Mouse (Mus musculus) v-Abl transformed pro-B cells (cell line): ENCODE measurements around the gene Stk35.

Experiments used
- in situ Hi-C, 2 experiments: fragments of 400-800 bp; cut with MboI; formaldehyde crosslinking; loops; one replicate each; pipeline ENCODE4 v1.15.1; 2025; ENCODE audit not compliant: unreplicated experiment in 2 of 2

The Stk35 gene

DNA sequence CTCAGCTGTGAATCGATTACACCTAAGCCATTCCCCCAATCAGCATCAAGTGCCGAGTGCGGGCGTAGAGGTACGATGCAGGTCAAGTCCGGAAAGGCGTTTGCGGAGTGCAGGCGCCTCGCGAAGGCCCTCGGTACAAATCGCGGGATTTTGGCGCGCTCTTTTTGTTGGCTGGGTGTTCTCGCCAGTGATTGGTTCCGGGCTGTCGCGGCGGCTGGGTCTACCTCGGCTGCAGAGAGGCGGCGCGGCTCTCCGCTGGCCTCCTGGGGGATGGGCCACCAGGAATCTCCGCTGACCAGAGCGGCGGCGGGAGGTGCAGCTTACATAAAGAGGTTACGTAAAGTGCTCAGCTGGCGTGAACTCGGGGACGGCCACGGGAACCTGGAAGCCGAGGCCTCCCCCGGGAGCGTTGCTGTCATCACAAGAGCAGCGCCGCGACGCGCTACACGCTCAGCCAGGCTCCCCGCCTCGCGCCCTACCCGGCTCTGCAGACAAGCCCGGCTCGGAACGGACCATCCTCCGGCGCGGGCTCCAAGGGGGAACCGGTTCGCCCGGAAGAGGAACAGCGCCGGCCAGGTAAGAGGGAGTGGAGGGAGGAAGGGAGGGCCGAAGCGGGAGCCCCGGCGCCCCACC is at the start of gene Stk35:
TSS of gene Stk35 (plus strand) at position 247 of the 633 bp plus-strand sequence.
- in situ Hi-C loops, result loop anchor here in 1 of 2 experiments (5.0 kb wide), 1 partner anchor 377 kb away; the partner anchor contains the start of gene Snrpb

DNA sequence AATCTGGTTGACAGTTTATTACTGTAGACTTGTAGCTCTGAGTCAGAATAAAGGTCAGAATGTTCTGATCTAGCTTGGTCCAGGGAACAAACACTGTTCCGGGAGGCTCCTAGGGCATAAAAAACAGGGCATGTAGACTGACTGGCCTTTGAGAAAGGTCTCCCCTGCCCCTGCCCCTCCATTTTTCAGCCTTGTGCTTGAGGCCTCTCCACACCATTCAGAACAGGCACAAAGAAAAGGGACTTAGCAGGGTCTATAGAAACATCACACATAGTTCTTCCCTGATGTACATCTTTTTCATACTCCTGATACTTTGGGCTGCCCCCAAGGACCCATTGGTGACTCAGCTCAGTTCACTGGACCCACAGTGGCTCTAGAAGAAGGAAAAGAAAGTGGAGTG is 18.3 kb upstream of the Stk35 start:
- in situ Hi-C loops, result no loop called here

DNA sequence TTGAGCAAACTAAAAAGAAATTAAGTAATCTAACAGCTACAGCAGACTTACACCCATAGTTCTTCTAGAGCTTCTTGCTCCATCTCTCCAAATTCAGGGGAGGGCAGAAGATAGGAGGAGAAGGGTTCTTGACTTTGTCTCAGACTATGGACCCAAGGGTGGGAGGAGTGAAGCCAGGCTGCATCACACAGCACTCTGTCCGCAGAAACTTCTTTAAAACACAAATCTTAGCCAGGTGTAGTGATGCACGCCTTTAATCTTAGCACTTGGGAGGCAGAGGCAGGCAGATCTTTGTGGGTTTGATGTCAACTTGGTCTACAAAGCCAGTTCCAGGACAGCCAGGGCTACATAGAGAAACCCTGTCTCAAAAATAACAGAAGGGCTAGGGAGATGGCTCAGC is 3.8 kb upstream of the Stk35 start:
- in situ Hi-C loops, result no loop called here

DNA sequence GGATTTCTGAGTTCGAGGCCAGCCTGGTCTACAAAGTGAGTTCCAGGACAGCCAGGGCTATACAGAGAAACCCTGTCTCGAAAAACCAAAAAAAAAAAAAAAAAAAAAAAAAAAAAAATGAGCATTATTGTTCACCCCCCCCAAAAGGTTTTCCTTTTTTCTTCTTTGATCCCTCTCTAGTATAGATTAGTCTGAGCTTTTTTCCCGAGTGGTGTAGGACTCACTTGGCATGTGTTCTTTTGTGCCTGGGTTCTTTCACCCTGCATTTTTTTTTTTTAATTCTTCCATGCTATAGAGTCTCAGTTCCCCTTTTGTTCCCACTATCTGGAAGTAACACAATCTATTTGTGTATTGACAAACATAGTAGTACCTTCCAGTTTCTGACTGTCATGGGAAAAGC is 2.6 kb upstream of the Stk35 start:
- in situ Hi-C loops, result no loop called here

DNA sequence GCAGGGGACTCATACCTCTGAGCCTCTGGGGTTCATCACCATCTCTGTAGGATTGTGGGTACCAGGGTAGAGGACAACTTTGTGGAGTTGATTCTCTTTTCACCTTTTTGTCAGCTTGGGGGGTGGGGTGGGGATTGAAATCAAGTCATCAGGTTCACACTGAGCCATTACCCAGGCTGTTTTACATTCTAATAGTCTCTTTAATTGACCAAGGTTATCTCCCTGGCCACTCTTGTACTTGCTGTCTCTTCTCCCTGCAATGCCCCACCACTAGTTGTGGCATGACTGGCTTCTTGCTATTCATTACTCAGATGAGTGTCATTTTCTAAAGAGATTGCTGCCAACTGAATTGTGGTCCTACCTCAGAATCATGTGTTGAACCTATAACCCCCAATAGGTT is 1.9 kb upstream of the Stk35 start:
- in situ Hi-C loops, result no loop called here

DNA sequence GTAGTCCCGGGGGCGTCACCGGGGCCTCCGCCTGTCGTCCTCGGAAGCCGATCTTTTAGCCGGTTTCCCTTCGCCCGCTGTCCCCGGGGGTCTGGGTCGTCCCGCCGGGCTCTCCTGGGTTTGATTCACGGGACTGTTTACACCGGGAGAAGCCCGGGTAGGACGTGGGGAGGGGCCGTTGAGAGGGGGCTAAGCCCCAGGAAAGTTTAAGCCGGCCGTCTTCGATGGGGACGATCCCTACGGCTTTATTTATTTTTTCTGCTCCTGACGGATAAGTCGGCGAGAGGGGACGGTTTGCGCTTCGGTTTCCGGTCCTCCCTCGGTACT is 550 bp downstream of the Stk35 start:
- in situ Hi-C loops, result loop anchor here in 1 of 2 experiments (5.0 kb wide), 1 partner anchor 376 kb away; the partner anchor contains the start of gene Snrpb

DNA sequence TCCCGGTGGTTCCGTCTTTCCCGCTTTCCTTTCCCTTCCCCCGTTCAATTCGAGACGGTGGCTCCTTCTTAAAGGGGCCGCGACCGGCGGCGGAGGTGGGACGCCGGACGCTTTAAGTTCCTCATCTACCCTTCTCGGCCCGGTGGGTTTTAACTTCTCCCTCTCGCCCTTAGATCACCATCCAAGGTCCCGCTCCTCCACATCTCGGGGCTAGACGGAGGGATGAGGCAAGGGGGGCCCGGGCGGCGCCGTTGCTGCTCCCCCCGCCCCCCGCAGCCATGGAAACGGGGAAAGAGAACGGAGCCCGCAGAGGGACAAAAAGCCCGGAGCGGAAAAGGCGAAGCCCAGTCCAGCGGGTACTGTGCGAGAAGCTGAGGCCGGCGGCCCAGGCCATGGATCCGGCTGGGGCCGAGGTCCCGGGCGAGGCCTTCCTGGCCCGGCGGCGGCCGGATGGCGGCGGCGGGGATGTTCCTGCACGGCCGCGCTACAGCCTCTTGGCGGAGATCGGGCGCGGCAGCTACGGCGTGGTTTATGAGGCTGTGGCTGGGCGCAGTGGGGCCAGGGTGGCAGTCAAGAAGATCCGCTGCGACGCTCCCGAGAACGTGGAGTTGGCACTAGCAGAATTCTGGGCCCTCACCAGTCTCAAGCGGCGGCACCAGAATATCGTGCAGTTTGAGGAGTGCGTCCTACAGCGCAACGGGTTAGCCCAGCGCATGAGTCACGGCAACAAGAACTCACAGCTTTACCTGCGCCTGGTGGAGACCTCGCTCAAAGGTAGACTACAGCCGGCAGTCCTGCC is 1.1 kb downstream of the Stk35 start:
- in situ Hi-C loops, result loop anchor here in 1 of 2 experiments (5.0 kb wide), 1 partner anchor 376 kb away; the partner anchor contains the start of gene Snrpb

DNA sequence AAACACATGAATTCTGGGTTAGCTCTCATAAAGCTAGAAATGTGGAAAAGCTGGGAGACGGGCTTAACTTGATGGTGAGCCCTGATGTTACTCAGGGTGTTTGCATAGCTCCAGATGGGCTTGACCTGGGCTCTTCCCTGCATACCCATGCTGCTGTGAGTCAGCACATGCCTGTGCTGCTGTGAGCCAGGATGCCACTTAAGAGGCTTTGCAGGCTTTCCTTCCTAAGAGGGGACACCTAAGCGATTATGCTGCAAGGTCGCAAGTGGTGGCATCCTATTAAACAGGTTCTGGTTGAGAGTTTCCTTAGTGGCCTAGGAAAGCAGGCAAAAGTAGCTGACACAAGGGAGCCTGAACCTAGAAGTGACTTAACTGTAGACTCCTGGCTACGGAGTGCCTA is 5.2 kb downstream of the Stk35 start:
- in situ Hi-C loops, result no loop called here

DNA sequence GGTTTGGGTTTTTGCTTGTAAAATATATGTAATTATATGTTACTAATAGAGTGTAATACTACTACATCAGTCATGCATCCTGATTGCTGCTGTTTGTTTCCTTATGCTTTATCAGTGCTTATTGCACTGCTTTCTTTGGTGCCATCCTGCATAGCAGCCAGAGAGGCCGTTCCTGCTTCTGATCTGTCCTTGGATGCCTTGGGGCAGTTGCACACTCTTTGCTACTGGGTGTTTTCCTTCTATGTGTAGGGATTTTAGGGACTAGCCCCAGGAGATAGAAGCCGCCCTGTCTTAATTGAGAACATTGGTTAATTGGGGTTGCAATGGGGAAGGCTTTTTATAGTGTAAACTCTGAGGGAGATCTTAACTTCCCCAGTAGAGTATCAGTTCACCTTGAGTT is 6.2 kb downstream of the Stk35 start:
- in situ Hi-C loops, result no loop called here

DNA sequence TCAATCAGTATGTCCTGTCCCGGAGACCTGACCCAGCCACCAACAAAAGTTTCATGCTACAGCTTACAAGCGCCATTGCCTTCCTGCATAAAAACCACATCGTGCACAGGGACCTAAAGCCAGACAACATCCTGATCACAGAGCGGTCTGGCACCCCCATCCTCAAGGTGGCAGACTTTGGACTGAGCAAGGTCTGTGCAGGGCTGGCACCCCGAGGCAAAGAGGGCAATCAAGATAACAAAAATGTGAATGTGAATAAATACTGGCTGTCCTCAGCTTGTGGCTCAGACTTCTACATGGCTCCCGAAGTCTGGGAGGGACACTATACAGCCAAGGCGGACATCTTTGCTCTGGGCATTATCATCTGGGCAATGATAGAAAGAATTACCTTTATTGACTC is 10.2 kb downstream of the Stk35 start:
- in situ Hi-C loops, result no loop called here

DNA sequence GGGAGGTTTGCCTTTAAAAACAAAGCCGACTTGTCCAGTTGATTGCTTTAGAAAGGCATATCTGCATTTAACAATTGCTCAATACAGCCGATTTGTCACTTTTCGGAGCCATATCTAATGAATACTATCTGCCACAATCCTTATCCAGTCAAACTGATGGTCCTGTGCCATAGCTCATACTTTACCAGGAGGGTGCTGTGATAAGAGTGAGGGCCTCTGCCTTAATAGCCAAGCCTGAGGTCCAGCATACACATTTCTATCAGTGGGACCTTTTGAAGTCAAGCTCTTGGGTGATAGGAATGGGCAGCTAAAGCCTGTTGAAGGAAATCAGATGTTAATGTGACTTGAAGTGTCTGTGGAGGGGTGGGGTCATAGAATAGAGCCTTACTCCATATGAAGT is 13.7 kb downstream of the Stk35 start:
- in situ Hi-C loops, result no loop called here

DNA sequence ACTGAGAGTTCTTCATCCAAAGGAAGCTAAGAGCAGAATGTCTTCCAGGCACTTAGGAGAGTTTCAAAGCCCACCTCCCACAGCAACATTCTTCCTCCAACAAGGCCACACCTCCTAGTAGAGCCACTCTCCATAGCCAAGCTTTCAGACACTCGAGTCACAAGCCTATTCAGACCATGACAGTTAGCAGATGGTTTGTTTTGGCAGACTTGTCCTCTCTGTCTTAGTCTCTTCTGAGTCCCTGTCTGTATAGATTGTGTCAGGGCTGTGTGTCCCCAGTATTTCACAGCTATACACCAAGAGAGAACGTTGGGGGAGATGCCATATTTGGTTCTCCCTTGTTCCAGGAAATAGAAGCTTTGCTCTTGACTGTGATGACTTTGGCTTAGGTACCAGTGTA is 14.8 kb downstream of the Stk35 start:
- in situ Hi-C loops, result no loop called here

DNA sequence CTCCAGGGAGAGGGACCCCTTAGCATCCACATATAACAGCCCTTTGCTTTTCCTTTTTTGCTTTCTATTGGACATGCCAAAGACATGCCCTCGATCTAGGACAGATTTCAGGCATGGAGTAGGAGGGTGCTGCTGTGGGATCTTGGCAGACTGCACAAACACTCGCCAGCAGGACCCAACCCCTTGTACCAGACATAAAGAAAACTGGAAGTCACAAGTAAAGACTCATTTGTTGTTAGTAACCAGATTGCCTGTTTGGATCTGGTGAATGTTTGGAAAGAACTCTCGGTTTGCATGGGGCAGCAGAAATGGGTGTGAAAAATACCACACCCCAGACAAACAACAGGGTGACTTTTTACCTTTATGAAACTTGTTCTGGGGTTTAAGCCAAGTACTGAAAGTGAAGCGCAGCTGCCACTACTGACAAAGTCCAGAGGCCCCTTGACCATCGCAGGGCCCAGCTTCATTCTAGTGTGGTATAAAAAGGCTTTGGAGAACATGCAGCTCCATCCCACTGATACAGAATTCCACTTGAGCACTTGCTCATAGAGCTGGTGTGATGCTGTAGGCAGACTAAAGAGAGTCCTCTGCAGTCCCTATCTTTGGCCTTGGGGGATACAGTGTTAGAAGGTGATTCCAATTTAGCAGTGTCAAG is 17.4 kb downstream of the Stk35 start:
- in situ Hi-C loops, result no loop called here

DNA sequence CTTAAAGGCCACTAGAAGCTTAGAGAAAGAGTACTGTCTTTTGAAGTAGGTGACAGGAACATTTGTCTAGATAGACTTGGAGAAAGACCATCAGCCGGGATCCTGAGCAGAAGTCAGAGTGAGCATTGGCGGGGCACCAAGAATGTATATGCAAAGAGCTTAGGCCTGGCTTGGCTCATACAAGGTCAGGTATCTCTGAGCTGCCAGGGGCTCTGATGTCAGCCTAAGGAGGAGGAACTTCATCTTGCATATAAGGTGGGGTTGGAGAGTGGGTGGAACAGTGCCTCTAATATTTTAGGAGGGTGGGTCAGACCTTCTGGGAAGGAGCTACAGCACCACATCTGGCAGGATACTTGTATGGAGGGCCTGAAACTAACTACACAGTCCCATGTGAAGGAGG is 18.6 kb downstream of the Stk35 start:
- in situ Hi-C loops, result no loop called here

DNA sequence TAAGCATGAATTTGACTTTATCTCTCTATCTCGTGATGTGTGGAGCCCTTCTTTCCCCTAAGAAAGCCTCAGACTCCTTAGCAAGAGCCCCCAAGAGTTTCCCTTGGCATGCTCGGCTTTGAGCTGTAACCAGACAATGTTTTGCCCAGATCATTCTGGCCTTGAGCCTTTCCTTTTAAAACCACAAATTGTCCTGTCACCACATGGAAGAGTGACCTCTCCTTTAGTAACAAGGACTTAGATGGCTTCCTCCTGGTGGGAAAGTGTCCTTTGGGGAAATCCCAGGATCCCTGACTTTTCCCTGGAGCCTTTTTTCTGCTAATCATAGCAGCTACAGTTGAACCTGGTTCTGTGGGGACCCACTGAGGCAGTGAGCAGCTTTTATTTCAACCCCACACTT is 19.2 kb downstream of the Stk35 start:
- in situ Hi-C loops, result no loop called here

DNA sequence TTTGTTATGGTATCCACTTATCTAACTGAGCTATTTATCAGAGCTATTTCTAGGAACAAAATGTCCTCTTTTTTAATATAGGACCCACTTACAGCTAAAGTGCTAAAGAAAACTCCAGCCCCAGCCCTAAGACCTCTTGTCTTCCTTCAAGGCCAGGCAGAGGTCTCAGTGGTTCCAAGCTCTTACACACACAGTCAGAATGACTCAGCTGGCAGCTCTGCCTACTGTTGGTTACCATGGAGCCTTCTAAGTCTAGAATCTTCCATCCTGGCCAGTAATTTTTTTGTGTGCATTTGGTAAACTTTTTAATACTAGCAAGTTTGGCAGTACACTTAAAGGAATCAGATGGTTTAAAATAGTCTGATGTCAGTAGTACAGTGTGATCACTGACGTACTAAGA is 19.6 kb downstream of the Stk35 start:
- in situ Hi-C loops, result no loop called here

DNA sequence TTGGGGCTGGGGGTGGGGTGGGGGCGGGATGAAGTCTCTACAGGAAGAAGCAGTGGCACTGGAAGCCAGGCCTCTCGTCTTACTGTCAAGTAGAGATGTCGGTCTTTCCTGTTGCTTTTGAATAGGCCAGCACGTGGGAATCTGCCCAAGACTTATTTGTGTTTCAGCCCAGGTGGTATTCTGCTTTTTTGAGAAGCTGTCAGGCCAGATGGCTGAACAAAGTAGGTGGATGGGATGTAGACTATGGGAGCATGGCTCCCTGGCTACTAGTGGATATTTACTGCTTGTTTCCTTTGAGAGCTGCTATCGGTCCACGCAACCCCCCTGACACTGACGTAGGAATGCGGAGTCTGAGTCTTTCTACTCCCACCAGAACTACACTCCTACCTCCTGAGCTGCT is 20.7 kb downstream of the Stk35 start:
- in situ Hi-C loops, result no loop called here

DNA sequence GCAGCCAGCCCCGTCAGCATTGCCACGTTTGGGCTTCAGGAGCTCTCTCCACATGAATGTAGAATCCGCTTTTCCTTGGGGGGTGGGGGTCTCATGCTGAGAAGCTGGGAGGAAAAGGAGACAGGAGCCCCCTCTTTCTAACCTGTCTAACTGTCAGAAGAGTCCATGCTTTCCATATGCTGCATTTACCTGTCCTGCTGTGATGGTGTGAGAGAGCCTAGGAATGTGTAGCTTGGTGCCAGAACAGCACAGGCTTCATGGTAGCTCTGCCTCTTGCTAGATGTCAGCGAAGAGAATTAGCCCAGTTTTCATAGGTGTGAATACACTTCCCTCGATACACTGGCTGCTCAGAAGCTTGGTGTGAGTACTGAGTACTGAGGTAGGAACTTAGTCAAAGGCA is 21.3 kb downstream of the Stk35 start:
- in situ Hi-C loops, result no loop called here

DNA sequence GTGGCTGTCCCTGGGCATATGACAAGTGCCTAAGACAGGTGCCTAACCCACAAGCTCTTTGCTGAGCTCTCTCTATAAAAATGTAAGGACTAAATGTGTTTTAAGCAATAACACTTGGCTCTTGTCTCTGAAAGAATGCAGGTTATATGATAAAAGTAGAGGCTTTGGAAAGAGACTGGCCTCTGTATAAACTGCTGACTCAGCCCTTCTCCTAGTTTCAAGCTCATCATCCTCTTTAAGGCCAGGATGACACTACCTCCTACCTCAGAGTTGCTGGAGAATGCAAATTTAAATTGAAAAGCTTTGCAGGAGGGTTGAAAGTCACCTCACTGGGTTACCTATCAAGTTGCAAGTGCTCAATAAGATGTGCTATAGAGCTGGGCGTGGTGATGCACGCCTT is 23.0 kb downstream of the Stk35 start:
- in situ Hi-C loops, result no loop called here

DNA sequence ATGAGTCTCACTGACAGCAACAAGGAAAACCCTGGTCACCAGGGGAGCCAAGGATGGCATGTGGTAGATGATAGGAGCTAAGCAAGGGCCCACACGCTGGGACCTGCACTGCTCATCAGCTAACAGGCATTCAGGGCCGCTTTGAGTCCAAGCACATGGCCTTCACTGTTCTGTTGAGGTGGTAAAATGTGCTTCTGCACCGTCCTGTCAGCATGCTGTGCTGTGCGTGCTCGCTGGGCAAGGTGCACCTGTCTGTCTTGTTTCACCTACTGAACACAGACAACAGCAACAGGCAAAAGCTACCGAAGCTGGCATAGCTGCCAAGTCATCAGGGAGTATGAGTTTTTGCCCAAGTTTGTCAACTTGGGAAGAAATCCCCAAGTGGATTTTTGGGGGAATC is 23.9 kb downstream of the Stk35 start:
- in situ Hi-C loops, result no loop called here

DNA sequence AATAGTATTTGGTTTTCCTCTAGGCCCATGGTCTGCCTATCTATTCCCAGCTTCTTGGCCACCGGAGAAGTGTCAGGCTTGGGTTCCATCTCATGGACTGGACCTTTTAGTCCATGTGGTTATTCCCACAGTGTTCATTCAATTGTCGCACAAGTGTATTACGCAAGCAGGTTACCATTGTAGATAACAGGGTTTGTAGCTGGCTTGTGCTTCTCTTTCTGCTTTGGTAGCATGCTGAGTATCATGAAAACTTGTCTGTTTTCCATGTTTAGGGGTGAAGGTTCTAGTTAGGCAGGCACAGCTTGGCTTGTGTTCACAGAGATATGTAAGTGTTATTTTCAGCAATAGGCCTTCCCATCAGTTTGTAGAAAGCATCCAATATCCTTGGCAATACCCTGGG is 25.8 kb downstream of the Stk35 start:
- in situ Hi-C loops, result no loop called here

DNA sequence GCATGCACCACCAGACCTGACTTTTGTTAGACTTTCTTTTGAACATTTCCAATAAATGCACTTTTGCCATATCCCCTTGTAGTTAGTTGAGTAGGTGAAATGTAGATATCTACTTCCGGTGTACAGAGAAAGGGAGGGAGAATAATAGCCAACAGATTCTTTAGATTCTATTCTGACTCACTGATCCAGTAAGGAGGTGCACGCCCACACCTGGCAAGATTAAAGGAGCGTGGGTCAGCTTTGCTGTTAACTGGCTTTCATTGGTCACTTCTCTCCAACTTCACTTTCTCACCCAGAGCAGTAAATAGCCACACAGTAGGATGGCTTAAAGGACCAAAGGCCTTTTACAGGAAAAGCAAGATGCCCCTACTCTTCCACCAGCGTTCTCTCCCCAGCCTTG is 32.7 kb downstream of the Stk35 start:
- in situ Hi-C loops, result no loop called here
